Mouse (Mus musculus) brain, embryonic 14.5 days (tissue): ENCODE measurements around the gene Fam170b.

Source experiments
- CTCF ChIP-seq: fragments of 200-500 bp; IDR thresholded peaks from 2 replicates; pipeline ENCODE4 v1.5.1; 2012; ENCODE audit warnings: inconsistent platforms, mild to moderate bottlenecking, moderate library complexity, borderline replicate concordance; ENCODE audit not compliant: insufficient read depth, insufficient read length; ENCODE audit errors: extremely low read depth
- POLR2A ChIP-seq: fragments of 200-500 bp; IDR thresholded peaks from 2 replicates; pipeline ENCODE4 v1.6.1; 2012; ENCODE audit warnings: mild to moderate bottlenecking, inconsistent platforms, borderline replicate concordance; ENCODE audit not compliant: poor library complexity, insufficient read depth, insufficient read length, severe bottlenecking; ENCODE audit errors: extremely low read depth

- TF ChIP-seq CTCF = no peak
- no peak for TF ChIP-seq POLR2A
These were observed 9.9 kb upstream of the Fam170b start for GRCm38 (mm10) chr14:32823861-32824260.
